Mouse (Mus musculus): Measurements from ENCODE around the gene Ylpm1. TPM values are rescaled to one million over a fixed set of nuclear protein-coding genes. Genes with fewer than 3 reads are reported as not detected.
A peak's percentile ranks its signal among the peaks of the same experiment; 100 is the strongest.

Gene Ylpm1
- polyA plus RNA-seq, 2 experiments: 8.3 to 9.8 TPM

DNA sequence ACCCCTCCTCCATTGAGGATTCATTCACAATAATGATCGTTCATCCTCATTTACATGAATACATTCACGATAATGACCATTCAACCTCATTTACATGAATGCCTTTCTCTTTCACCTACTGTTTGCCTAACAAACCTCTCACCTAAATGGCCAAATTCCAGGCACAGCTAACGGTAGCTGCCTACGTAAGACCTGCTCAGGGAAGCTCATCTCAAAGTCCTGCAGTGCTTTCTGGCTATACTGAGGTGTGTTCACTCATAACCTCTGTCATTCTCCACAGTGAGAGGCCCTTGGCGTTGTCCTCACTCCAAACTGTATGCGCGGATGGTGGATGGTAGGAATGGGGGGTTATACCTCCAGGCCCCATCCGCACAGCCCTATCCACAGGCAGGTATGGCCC, 108.7 kb downstream of the Ylpm1 start:
- WGBS (ENCODE audit: insufficient replicate concordance): 79% methylated on average over 8 of the region's 8 CpGs
- no peak overlapping the region for H3K27ac ChIP-seq
- peaks cover 5 to 11% of the 10 kb centered on the region in 2 experiments for H3K4me1 ChIP-seq (replicated peaks; ENCODE audit: control insufficient read depth in 2 of 2, insufficient read depth in 2 of 2, low read length in 1 of 2)
- H3K4me3 ChIP-seq (ENCODE audit: insufficient read depth in 1 of 2, low read depth in 2 of 2, low read length in 2 of 2): no peak overlapping the region
- no peaks in the 10 kb centered on the region for H3K9me3 ChIP-seq (ENCODE audit: control insufficient read depth, low read length)
- H3K36me3 ChIP-seq (replicated peaks; ENCODE audit: control insufficient read depth, insufficient read depth, low read depth): no peaks in the 10 kb centered on the region
- no peak overlapping the region for H3K4me2 ChIP-seq (ENCODE audit: low read depth)
- ATAC-seq (ENCODE audit: insufficient read depth): no peak
- DNase-seq (ENCODE audit: low read depth in 3 of 3, low spot score in 3 of 3): no peak
- TF ChIP-seq CTCF (IDR thresholded peaks at IDR 0.05; ENCODE audit: low read depth): no peak
- no peak for TF ChIP-seq EP300 (IDR thresholded peaks at IDR 0.05; ENCODE audit: low read depth)
- H3K9ac ChIP-seq (replicated peaks): no peak overlapping the region
- H3K27me3 ChIP-seq (ENCODE audit: control insufficient read depth, insufficient read depth, low read length): no peaks in the 10 kb centered on the region

DNA sequence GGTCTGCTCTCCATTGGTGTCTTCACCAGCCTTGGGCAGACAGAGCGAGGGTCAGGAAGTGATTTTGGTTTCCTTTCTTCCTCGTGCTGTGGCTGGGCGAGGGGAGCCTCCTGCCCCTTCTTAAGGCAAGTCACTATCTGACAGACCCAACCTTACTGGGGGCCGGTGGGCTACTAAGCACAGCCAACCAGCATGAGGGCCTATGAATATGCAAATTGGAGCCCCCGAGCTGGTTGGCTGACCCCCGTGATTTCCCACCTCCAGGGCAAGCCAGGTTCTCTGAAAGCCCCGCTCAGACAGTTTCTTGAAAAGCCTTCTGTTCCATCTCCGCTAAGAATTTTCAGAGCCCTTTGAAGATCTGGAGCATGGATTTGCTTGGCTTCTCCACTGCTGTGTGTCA, 110.2 kb downstream of the Ylpm1 start:
- peak overlapping the region; percentile 34; the same call in 1 of the 2 replicates for H3K4me2 ChIP-seq (ENCODE audit: low read depth)
- no peak overlapping the region for H3K9ac ChIP-seq (replicated peaks)
- no peak overlapping the region for H3K4me3 ChIP-seq (ENCODE audit: insufficient read depth in 1 of 2, low read depth in 2 of 2, low read length in 2 of 2)
- H3K36me3 ChIP-seq (replicated peaks; ENCODE audit: control insufficient read depth, insufficient read depth, low read depth): no peaks in the 10 kb centered on the region
- no peaks in the 10 kb centered on the region for H3K27me3 ChIP-seq (ENCODE audit: control insufficient read depth, insufficient read depth, low read length)
- H3K27ac ChIP-seq: no peak overlapping the region
- TF ChIP-seq CTCF (IDR thresholded peaks at IDR 0.05; ENCODE audit: low read depth) (no peak), EP300 (IDR thresholded peaks at IDR 0.05; ENCODE audit: low read depth) (no peak)
- ATAC-seq (ENCODE audit: insufficient read depth) (no peak), DNase-seq (ENCODE audit: low read depth in 3 of 3, low spot score in 3 of 3) (no peak)
- no peaks in the 10 kb centered on the region for H3K9me3 ChIP-seq (ENCODE audit: control insufficient read depth, low read length)
- H3K4me1 ChIP-seq (replicated peaks; ENCODE audit: control insufficient read depth in 2 of 2, insufficient read depth in 2 of 2, low read length in 1 of 2): peaks cover 7 to 14% of the 10 kb centered on the region in 2 experiments
- 5% methylated on average over 8 of the region's 8 CpGs for WGBS (ENCODE audit: insufficient replicate concordance)

DNA sequence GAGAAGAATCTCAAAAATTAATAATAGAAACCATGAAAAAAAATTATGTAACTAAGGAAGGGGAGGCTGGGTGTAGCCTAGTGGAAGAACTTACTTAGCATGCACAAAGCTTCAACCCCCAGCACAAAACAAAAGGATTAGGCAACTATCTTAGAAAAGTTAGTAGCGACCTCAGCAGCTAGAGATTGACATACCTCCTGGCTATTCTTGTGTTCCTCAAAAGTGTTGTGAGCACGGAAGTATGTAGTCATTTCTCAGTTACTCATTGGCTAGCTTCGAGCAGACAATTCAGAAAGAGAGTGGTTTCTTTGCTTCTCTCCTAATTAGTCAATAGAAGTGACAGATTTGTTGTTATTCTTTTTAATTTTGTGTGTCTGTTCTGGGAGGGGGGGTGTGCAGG, 112.5 kb downstream of the Ylpm1 start:
- ATAC-seq (ENCODE audit: insufficient read depth): no peak
- 59% methylated on average over 3 of the region's 3 CpGs for WGBS (ENCODE audit: insufficient replicate concordance)
- Histone ChIP-seq H3K36me3 (replicated peaks; ENCODE audit: control insufficient read depth, insufficient read depth, low read depth) (peaks cover 3% of the 10 kb centered on the region; the same call in 1 of the 2 replicates), H3K4me2 (ENCODE audit: low read depth) (no peak overlapping the region), H3K4me3 (ENCODE audit: insufficient read depth in 1 of 2, low read depth in 2 of 2, low read length in 2 of 2) (no peak overlapping the region), H3K9ac (replicated peaks) (no peak overlapping the region), H3K27me3 (ENCODE audit: control insufficient read depth, insufficient read depth, low read length) (no peaks in the 10 kb centered on the region), H3K4me1 (replicated peaks; ENCODE audit: control insufficient read depth in 2 of 2, insufficient read depth in 2 of 2, low read length in 1 of 2) (peaks cover 28 to 34% of the 10 kb centered on the region in 2 experiments), H3K9me3 (ENCODE audit: control insufficient read depth, low read length) (no peaks in the 10 kb centered on the region), H3K27ac (no peak overlapping the region)
- no peak for DNase-seq (ENCODE audit: low read depth in 3 of 3, low spot score in 3 of 3)
- TF ChIP-seq CTCF (IDR thresholded peaks at IDR 0.05; ENCODE audit: low read depth) (no peak), EP300 (IDR thresholded peaks at IDR 0.05; ENCODE audit: low read depth) (no peak)

DNA sequence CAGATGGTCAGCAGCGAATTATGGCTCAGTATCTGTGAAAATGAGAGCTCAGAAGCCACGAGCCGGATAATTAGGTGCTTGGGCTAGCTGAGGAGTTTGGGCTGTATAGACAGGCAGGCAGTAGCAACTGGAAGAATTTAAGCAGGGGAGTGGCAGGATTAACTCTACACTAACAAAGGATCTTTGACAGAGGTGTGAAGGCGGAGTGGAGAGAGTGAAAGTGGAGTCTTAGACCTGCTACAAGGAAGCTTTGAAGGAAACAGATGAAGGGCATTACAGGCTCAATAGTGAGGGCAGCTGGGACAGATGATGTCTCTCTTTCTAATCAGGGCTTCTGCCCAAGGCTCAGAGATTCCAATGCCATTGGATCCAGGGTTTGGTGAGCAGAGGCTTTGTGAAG, 113.3 kb downstream of the Ylpm1 start:
- DNase-seq (ENCODE audit: low read depth in 3 of 3, low spot score in 3 of 3) (no peak), ATAC-seq (ENCODE audit: insufficient read depth) (no peak)
- Histone ChIP-seq H3K4me3 (ENCODE audit: insufficient read depth in 1 of 2, low read depth in 2 of 2, low read length in 2 of 2) (peak overlapping the region in 1 of 2 experiments; percentile 74; a peak in 2 of 4 replicates), H3K9ac (replicated peaks) (peak overlapping the region; percentile 80), H3K4me2 (ENCODE audit: low read depth) (peak overlapping the region; percentile 98), H3K27ac (no peak overlapping the region), H3K4me1 (replicated peaks; ENCODE audit: control insufficient read depth in 2 of 2, insufficient read depth in 2 of 2, low read length in 1 of 2) (peaks cover 32 to 39% of the 10 kb centered on the region in 2 experiments), H3K9me3 (ENCODE audit: control insufficient read depth, low read length) (no peaks in the 10 kb centered on the region), H3K36me3 (replicated peaks; ENCODE audit: control insufficient read depth, insufficient read depth, low read depth) (peaks cover 3% of the 10 kb centered on the region; the same call in 1 of the 2 replicates), H3K27me3 (ENCODE audit: control insufficient read depth, insufficient read depth, low read length) (no peaks in the 10 kb centered on the region)
- TF ChIP-seq EP300 (IDR thresholded peaks at IDR 0.05; ENCODE audit: low read depth) (no peak), CTCF (IDR thresholded peaks at IDR 0.05; ENCODE audit: low read depth) (no peak)
- WGBS (ENCODE audit: insufficient replicate concordance): 78% methylated on average over 4 of the region's 4 CpGs

DNA sequence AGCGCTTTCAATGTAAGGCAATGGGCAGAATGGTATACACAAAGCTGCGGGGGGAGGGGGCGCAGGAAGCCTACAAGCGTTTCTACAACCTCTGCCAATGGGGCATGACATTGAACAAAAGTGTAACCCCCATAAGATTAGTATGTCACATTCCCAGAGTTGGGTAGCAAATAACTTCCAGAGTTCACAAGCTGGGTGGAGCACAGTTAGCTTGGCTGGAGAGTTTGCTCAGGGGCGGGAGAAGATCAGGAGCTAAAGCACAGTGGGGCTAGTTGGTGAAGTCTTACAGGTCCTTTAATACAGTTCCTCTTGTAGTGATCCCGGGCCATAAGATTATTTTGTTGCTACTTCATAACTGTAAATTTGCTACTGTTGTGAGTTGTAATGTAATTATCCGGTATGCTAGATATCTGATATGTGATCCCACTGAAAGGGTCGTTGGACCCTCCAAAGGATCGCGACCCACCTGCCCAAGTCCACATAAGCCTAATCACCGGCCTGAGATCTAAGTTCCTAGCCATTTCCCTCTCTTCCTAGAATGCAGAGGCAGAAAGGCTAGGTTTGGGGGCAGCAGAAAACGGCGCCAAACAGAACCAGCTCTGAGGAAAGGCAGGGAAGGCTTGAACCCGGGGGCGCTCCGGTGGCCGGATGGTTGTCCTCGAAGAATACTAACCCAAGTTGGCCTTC, 114.0 kb downstream of the Ylpm1 start:
- H3K4me2 ChIP-seq (ENCODE audit: low read depth): peak overlapping the region; percentile 98
- ATAC-seq (ENCODE audit: insufficient read depth): peak; percentile 65; the same call in 1 of the 2 replicates
- H3K27ac ChIP-seq: peak overlapping the region; percentile 84
- peak overlapping the region; percentile 80 for H3K9ac ChIP-seq (replicated peaks)
- TF ChIP-seq EP300 (IDR thresholded peaks at IDR 0.05; ENCODE audit: low read depth) (no peak), CTCF (IDR thresholded peaks at IDR 0.05; ENCODE audit: low read depth) (no peak)
- peak overlapping the region; percentile 74 to 91 for H3K4me3 ChIP-seq (ENCODE audit: insufficient read depth in 1 of 2, low read depth in 2 of 2, low read length in 2 of 2)
- peak in 2 of 3 experiments; percentile 40 to 46 for DNase-seq (ENCODE audit: low read depth in 3 of 3, low spot score in 3 of 3)
- H3K4me1 ChIP-seq (replicated peaks; ENCODE audit: control insufficient read depth in 2 of 2, insufficient read depth in 2 of 2, low read length in 1 of 2): peaks cover 32 to 41% of the 10 kb centered on the region in 2 experiments
- peaks cover 8% of the 10 kb centered on the region for H3K36me3 ChIP-seq (replicated peaks; ENCODE audit: control insufficient read depth, insufficient read depth, low read depth)
- H3K27me3 ChIP-seq (ENCODE audit: control insufficient read depth, insufficient read depth, low read length): no peaks in the 10 kb centered on the region
- WGBS (ENCODE audit: insufficient replicate concordance): 11% methylated on average over 18 of the region's 18 CpGs
- no peaks in the 10 kb centered on the region for H3K9me3 ChIP-seq (ENCODE audit: control insufficient read depth, low read length)

All from liver, embryonic 14.5 days (tissue).